Mouse (Mus musculus) stomach, postnatal 0 days (tissue): Measurements from ENCODE around the gene Gpr1.

Experiments
- CTCF ChIP-seq: IDR thresholded peaks from 2 replicates; pipeline ENCODE4 v1.5.1; 2016; ENCODE audit warnings: antibody characterized with exemption, low read depth, mild to moderate bottlenecking, moderate library complexity
- EP300 ChIP-seq: optimal IDR thresholded peaks from 2 replicates; pipeline ENCODE3; 2016; ENCODE audit warnings: antibody characterized with exemption

- no peak for TF ChIP-seq CTCF
- no peak for TF ChIP-seq EP300
Observed at GRCm38 (mm10) chr1:63182212-63182611, 32.1 kb downstream of the Gpr1 start.
